Mouse (Mus musculus) c-Kit-positive CD71-positive TER-119-negative erythroid progenitor cells, embryonic 14.5 days (primary cell): ENCODE data around the gene Prkca.

Experiments used
- DNase-seq: peaks from one replicate; pipeline ENCODE4 v3.0.0-alpha.2; 2013; ENCODE audit warnings: low read depth

Prkca gene

GRCm38 (mm10) chr11:108064401-108064800 is 279.3 kb downstream of the Prkca start:
- DNase-seq = no peak

- no peak for DNase-seq
Measured at GRCm38 (mm10) chr11:108063096-108063495, 280.6 kb downstream of the Prkca start.

DNA sequence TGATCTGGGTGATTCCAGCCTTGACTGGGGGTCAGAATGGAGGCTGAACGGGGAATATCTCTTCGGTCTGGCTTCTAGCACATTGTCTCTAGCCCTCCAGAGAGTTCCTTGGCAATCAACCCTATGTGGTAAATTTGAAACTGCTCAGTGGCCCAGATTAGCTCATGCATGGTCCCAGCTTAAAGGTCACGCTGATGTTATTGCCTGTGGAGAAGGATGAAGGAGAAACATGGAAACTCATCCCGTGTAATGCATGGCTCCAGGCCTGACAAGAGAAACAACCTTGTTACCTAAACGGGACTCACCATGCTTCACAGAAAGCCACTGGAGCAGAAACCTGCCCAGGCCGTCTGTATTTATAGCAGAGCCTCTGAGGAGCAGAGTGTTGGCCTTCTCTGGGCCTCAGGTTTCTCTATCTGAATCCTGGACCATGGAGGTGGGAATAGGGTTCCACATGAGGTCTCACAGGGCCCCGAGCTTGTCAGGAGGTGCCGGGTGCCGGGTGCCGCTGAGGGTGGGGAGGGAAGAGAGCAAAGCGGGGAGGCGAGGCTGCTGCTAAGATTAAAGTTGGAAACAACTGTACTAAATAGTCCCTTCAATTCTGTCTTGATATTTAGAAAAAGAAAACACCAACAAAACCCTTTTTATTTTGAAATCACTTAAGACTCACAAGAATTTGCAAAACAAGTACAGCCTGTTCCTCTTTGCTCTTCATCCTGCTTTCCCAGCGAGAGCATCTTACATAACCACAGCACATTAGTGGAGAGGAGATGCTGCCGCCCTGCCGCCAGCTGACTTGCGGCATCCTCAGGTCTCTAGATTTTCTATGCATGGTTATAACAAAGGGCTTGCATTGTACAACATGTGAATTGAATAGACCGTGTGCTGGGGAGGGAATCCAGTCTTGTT is 281.9 kb downstream of the Prkca start:
- DNase-seq = no peak

DNA sequence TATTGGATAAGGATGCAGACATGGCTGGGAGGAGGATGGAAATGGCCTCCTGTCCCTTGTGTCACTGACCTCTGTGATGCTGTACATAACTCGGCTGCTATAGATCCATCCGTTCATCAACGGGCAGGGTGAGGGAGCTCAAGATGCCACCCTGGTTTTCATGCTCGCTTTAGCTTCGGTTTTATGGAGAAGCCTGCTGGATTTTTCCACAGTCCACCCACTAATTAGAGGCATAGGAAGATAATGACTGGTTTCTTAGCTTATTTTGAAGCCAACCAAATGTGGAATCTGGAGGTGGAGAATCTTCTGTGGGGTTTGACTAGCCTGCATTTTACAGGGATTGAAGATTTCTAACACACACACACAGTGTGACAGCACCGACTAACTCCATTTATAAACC is 286.6 kb downstream of the Prkca start:
- DNase-seq = no peak

GRCm38 (mm10) chr11:108054647-108055046 is 289.1 kb downstream of the Prkca start:
- DNase-seq = no peak

DNA sequence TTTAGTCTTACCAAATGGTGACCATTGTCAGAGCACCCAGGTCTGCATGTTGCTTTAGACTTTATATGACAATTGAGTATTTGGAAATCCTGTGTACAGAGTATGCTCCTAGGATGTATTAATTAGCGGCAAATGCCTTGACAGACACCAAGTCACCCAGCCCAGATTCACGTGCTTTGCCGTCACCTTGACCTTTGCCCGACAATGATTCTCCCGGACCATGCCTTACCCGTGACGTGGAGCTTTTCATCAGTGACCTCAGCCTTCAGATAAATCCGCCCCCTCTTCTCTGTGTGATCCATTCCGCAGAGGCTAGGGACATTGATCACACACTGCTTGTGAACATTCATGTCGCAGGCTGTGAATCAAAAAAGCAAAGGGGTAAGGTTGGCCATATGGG is 290.0 kb downstream of the Prkca start:
- no peak for DNase-seq

DNA sequence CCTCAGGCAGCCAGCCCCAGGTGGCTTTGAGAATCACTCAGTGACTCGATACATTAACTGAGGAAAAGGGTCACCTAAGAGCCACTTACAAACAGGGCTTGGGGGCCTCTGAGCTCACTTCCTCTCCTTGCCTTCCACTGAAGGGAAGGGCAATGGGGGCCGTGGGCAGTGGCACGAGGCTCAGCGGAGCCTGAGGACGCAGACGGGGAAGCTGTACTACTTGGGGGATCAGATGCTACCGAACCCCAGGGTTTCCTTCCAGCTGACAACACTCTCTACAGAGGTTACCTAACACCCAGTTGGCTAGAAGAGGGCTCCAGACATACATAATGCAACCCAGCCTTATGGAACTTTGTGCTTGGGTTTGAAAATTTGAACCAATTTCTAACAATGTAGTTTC is 302.1 kb downstream of the Prkca start:
- DNase-seq = no peak

GRCm38 (mm10) chr11:108040823-108041222 is 302.9 kb downstream of the Prkca start:
- DNase-seq = no peak

DNA sequence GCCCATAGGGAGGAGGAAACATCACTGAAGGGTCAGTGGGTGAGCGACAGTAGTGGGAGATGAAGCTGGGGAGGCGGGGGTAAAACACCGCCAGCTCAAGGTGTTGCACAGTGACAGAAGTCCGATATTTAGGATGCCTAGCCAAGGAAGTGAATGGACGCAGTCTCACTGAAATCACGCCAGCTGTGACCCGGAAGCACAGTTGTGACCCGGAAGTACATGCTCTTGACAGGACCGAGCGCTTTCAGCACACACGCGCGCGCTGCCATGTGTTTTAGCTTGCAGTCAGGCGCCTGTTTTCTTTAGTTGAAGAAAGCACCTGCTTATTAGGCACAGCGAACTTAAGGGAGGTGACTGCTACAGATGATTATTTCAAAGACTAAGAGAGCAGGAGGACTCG is 304.0 kb downstream of the Prkca start:
- DNase-seq = no peak

DNA sequence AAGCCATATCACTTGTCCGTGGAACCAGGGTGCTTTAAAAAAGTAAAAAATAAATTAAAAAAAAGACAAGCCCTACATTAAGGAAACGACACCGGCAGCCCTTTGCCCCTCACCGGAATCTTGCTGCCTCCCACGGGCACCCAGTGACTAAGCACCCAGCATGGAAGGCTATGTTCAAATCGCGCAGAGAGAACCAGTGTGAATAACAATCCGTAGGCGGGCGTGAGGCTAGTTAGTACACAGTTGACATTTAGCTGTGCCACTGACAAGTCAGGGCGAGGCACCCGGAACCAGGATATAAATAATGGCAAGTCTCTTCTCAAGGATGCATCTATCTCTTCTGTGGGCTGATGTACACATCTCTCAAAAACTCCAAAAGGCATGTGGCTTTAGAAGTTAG is 304.7 kb downstream of the Prkca start:
- no peak for DNase-seq

DNA sequence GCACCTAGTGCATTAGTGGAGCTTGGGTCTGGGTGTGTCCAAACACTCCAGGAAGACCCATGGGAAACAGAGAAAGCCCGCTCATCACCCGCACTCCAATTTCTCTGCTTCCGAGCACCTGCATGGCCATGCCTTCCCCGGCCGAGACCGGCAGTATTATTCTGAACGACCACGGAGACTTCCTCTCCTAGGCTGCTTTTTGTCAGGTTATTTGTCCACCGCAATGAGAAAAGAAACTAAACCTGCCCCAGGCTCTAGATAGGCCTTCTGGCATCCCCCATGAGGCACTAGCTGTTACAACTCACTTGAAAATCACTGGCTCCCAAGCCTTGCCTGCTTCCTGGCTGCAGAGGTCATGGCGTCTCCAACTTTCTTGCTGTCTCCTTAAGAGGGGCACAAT is 307.4 kb downstream of the Prkca start:
- DNase-seq = no peak

- DNase-seq = no peak
Measured at GRCm38 (mm10) chr11:108035761-108036160, 308.0 kb downstream of the Prkca start.

DNA sequence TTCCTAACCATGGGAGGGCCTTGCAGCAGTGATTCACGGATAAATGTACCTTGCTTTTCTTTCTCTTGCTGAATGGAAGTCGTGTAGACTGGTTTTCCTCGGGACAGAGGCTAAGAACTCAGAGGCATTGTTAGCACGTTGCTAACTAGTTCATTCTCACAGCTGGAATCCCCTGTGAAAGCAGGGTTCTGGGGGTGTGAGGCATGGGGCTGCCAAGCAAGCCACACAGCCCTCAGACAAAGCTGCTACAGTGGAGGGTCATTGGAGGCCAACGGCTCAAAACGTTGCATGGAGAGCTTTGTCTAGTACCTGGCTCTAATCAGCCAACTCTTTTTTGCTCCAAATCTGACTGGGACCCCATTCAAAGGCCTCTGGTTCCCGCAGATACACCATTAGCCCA is 309.4 kb downstream of the Prkca start:
- no peak for DNase-seq

DNA sequence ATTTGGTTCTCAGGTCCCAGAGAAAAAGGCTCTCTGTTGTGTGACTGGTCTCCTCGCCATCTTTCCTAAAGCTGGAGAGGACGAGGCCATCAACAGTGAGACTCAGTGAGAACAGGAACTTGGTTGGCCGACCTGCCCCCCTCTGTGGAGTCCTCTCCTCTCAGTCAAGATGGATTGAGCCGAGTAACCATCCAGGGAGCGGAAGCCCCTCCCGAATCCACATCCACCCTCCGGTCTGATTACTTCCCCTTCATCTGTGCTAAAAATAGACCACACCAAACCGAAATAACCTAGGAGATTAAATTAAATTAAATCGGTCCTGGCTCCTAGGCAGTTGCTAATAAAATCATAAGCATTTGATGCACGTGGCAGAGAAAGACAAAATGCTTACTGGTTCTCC is 311.2 kb downstream of the Prkca start:
- DNase-seq = no peak

- DNase-seq = no peak
Measured at GRCm38 (mm10) chr11:108030956-108031604, 312.6 kb downstream of the Prkca start.

DNA sequence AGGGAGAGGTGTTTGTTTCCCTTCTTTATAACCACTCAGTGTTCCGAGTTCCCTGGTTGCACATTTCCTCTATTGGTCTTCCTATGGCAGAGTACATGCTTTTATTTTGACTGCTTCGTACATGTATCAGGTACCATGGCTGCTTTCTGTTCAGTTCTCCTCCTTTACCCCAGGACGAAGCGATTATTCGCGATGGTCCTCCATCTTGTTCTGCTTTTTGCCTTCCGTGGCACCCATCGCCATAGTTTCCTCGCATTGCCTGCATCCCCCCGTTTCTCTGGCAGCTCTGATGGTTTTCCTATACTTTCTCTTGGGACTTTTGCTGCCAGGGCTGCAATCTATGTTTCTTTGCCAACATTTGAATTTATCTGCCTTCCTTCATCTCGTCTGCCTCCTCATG is 314.4 kb downstream of the Prkca start:
- DNase-seq = no peak

DNA sequence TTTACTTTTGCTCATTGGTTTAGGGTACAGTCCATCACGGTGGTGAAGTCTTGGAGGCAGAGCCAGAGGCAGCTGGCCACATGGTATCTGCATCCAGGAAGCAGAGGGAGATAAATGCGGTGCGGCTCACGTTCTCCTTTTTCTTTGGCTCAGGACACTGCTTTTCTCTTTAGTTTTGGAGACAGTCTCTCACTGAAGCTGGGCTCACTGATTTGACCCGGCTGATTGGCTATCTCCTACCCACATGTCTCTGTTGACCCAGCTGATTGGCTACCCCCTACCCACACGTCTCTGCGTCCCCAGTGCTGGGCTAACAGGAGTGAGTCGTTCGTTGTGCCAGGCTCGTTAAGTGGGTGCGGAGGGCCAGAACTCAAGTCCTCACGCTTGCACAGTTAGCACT is 315.3 kb downstream of the Prkca start:
- DNase-seq = no peak

GRCm38 (mm10) chr11:108025726-108026425 is 317.9 kb downstream of the Prkca start:
- DNase-seq = no peak

DNA sequence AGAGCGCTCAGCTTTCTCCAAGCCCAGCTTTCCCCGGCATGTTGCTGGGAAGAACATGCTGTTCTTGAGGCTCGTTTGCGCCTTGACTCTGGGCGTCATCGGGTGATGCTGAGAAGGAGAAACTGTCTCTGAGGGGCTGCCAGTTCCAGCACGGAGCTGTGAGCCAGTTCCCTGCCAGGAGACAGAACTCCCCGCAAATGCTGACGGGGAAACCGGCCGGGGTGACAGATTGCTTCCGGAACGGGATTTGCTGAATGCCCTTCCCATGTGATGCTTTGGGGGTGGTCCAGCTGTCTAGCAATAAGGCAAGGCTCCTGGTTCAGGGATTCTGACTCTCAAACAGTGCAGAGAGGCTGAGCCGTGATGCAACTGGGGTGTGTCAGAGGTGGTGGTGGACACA is 320.5 kb downstream of the Prkca start:
- DNase-seq = no peak

- no peak for DNase-seq
Measured at GRCm38 (mm10) chr11:108020889-108021288, 322.8 kb downstream of the Prkca start.

GRCm38 (mm10) chr11:108015284-108015683 is 328.4 kb downstream of the Prkca start:
- DNase-seq = no peak

DNA sequence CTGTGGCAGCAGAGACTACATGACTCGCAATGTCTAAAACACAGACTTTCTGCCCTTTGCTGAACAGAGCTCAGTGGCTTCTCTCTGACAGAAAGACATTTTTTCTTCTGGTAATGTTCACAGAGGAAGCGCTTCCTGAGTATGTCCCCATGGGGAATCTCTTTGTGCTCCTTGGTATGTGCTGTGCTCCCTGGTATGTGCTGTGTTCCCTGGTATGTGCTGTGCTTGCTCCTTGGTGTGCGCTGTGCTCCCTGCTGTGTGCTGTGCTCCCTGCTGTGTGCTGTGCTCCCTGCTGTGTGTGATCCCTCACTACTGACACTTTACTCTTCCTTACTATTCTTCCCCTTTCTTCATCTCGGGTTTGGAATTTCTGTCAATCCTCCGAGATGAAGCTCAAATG is 330.3 kb downstream of the Prkca start:
- no peak for DNase-seq

- no peak for DNase-seq
Measured at GRCm38 (mm10) chr11:108010465-108010864, 333.3 kb downstream of the Prkca start.
